Mouse (Mus musculus) midbrain, embryonic 10.5 days (tissue): ENCODE results near the gene Sh3pxd2b. TPM values are rescaled to one million over a fixed set of nuclear protein-coding genes. Genes with fewer than 3 reads are reported as not detected.
A peak's percentile ranks its signal among the peaks of the same experiment; 100 is the strongest.

ENCODE experiments used
- DNase-seq: peaks from one replicate; pipeline ENCODE4 v3.0.0-alpha.2; 2017; ENCODE audit warnings: low spot score
- H3K27ac ChIP-seq: fragments of 300-500 bp; sonication (generic); replicated peaks from 2 replicates; pipeline ENCODE4 v1.5.1; 2016; ENCODE audit warnings: mild to moderate bottlenecking
- H3K27me3 ChIP-seq: fragments of 300-500 bp; sonication (generic); 2 replicates; pipeline ENCODE4 v1.6.1; 2016; ENCODE audit warnings: low read depth, mild to moderate bottlenecking; ENCODE audit not compliant: poor library complexity, severe bottlenecking
- H3K36me3 ChIP-seq: fragments of 300-500 bp; sonication (generic); 2 replicates; pipeline ENCODE4 v1.6.1; 2016; ENCODE audit warnings: mild to moderate bottlenecking, moderate library complexity
- H3K4me1 ChIP-seq: fragments of 300-500 bp; sonication (generic); 2 replicates; pipeline ENCODE4 v1.6.1; 2016
- H3K4me3 ChIP-seq: fragments of 300-500 bp; sonication (generic); 2 replicates; pipeline ENCODE4 v1.5.1; 2016; ENCODE audit warnings: mild to moderate bottlenecking, moderate library complexity
- H3K9me3 ChIP-seq: fragments of 300-500 bp; sonication (generic); replicated peaks from 2 replicates; pipeline ENCODE4 v1.6.1; 2016; ENCODE audit warnings: mild to moderate bottlenecking
- WGBS: fragments of 180-500 bp; shearing (Covaris S2); methylation state at CpG from one replicate; pipeline ENCODE4 v1.1.7; 2016; 5-methylcytosine and 5-hydroxymethylcytosine counted together
- polyA plus RNA-seq: library from polyadenylated mRNA; unstranded; fragments of >200 nt; fragmentation: Nextera tagmentation; extraction: Ambion mirVana; gene quantifications from 2 replicates; pipeline ENCODE4 v1.2.1, GENCODE M21; 2016

The Sh3pxd2b gene
- polyA plus RNA-seq, 1 experiment from 2014 or later: 25.7 TPM

DNA sequence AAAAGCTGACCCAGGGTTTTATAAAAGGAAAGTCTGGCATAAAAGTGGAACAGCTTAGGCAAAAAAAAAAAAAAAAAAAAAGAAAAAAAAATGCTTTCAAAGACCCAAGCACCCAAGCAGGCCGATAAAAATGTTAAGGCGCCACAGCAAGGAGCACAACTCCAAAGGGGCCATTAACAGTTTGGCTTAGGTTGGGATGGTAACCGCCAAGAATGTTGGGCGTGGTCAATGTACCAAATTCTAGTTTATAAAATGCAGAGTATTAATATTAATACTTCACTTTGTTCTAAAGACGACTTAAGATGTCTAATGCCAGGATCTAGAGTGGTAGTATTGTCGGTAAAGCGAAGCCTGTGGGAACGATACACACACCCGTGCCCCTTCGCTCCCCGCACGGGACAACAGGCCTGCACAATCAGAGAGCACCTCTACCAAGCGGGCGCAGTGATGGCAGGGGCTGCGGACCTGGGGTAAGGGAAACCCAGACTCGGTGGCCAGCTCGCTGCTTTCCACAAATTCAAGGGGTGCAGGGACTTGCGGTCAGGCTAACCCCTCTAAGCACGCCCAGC lies 106.7 kb downstream of the Sh3pxd2b start:
- Histone ChIP-seq H3K27ac (peak overlapping the region; percentile 97), H3K9me3 (no peaks in the 10 kb centered on the region), H3K27me3 (peaks cover 10% of the 10 kb centered on the region), H3K4me1 (peaks cover 34% of the 10 kb centered on the region), H3K36me3 (peaks cover 9% of the 10 kb centered on the region; the same call in 1 of the 2 replicates), H3K4me3 (peak overlapping the region; percentile 96)
- DNase-seq: no peak
- WGBS: 1% methylated on average over 19 of the region's 19 CpGs

- DNase-seq: peak; percentile 98
- H3K27me3 ChIP-seq: peaks cover 10% of the 10 kb centered on the region
- H3K27ac ChIP-seq: peak within 1 kb of the TSS; percentile 97
- under 1% methylated on average over 86 of the region's 86 CpGs for WGBS
- no peaks in the 10 kb centered on the region for H3K9me3 ChIP-seq
- peaks cover 9% of the 10 kb centered on the region; the same call in 1 of the 2 replicates for H3K36me3 ChIP-seq
- H3K4me3 ChIP-seq: peak within 1 kb of the TSS; percentile 96
- H3K4me1 ChIP-seq: peaks cover 34% of the 10 kb centered on the region
Observed at GRCm38 (mm10) chr11:32454800-32455506, 107.3 kb downstream of the Sh3pxd2b start, which contains the start of gene Ubtd2. Ubtd2 (plus strand) TSS chr11:32455370.

GRCm38 (mm10) chr11:32455507-32456141 lies 108.0 kb downstream of the Sh3pxd2b start:
- WGBS: 1% methylated on average over 58 of the region's 58 CpGs
- Histone ChIP-seq H3K9me3 (no peaks in the 10 kb centered on the region), H3K27ac (peak overlapping the region; percentile 97), H3K27me3 (peaks cover 10% of the 10 kb centered on the region), H3K36me3 (peaks cover 9% of the 10 kb centered on the region; the same call in 1 of the 2 replicates), H3K4me3 (peak overlapping the region; percentile 96), H3K4me1 (peaks cover 30% of the 10 kb centered on the region)
- DNase-seq: no peak

DNA sequence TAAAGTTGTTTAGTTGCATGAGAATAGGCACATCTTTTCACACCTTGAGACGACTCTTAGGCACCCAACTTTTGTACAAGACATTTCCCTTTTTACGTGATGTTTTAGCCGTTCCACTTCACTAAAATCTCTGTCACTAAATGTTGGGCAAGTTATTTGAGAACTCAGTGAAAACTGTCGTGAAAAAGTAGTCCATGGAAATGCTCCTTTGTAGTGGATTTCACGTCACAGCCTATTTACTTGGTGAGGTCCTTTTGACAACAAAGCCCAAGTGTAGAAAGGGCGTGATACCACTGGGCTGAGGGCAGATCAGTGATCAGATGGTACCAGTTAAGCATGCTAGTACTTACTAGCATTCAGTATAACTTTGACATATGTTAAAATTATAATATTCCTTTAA lies 108.7 kb downstream of the Sh3pxd2b start:
- no peak for DNase-seq
- peak overlapping the region; percentile 97 for H3K27ac ChIP-seq

DNA sequence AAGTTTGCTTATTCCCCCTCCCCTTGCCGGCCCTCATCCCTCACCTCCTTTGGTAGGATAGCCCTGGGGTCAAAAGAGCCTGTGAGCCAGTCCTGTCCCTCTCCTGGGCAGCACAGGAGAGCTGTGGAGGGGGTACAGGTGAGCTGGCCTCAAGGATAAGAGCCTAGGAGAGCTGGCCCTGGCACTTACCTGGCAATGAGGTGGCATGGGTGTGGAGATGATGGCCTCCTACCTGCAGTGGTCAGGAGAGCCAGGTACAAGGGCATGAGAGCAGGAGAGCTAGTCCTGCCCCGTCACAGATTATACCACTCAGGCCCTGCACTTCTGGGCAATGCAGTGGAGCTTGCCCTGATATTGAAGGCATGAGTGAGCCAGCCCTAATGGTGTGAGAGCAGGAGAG lies 116.7 kb downstream of the Sh3pxd2b start:
- no peak for DNase-seq
- no peak overlapping the region for H3K27ac ChIP-seq
- H3K9me3 ChIP-seq: no peaks in the 10 kb centered on the region
- WGBS: 69% methylated on average over 2 of the region's 2 CpGs
- no peak overlapping the region for H3K4me3 ChIP-seq
- no peaks in the 10 kb centered on the region for H3K27me3 ChIP-seq
- H3K36me3 ChIP-seq: peaks cover 7% of the 10 kb centered on the region; the same call in 1 of the 2 replicates
- H3K4me1 ChIP-seq: peaks cover 10% of the 10 kb centered on the region; the same call in 1 of the 2 replicates

More for the DNA sequence above, 108.7 kb downstream of the Sh3pxd2b start:
- Histone ChIP-seq H3K4me1 (peaks cover 30% of the 10 kb centered on the region), H3K4me3 (peak overlapping the region; percentile 96), H3K27me3 (peaks cover 5% of the 10 kb centered on the region), H3K9me3 (no peaks in the 10 kb centered on the region), H3K36me3 (peaks cover 9% of the 10 kb centered on the region; the same call in 1 of the 2 replicates)
- WGBS: 20% methylated on average over 6 of the region's 6 CpGs

DNA sequence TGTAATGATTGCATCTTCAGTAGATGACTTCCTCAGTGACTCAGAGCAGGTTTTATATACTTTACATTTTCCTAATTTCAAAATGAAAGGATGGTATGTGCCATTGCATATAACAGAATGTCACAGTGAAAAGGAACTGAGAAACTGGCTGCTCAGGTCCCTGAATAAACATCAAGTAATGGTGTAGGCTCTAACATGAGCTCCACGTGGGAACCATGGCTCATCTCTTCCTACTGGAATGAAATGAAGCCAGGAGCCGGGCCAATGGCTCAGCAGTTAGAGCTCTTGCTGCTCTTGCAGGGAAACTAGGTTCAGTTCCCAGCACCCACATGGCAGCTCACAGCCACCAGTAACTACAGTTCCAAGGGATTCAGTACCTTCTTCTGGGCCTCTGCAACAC lies 124.3 kb downstream of the Sh3pxd2b start:
- Histone ChIP-seq H3K27ac (no peak overlapping the region), H3K4me1 (no peaks in the 10 kb centered on the region), H3K27me3 (no peaks in the 10 kb centered on the region), H3K36me3 (peaks cover 4% of the 10 kb centered on the region; the same call in 1 of the 2 replicates), H3K4me3 (no peak overlapping the region), H3K9me3 (no peaks in the 10 kb centered on the region)
- 82% methylated on average over 2 of the region's 2 CpGs for whole genome bisulfite sequencing
- no peak for DNase-seq

DNA sequence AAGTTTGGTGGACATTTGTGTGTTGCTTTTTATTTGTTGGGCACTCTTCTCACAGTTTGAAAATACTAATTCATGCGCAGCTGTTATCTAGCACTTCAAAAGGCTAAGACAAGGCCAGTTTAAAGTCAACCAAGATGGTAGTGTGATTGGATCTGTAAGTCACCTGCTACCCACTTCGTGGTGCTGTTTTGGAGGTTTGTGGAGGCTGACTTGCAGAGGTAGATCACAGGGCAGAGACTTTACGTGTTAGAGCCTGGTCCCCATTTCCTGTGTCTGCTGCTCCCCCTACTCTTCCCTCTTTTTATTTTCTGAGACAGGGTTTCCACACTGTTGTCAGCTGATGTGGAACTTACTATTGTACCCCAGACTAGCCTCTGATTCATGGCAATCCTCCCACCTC lies 127.1 kb downstream of the Sh3pxd2b start:
- Histone ChIP-seq H3K4me3 (no peak overlapping the region), H3K4me1 (no peaks in the 10 kb centered on the region), H3K27ac (no peak overlapping the region), H3K27me3 (no peaks in the 10 kb centered on the region), H3K36me3 (no peaks in the 10 kb centered on the region), H3K9me3 (no peaks in the 10 kb centered on the region)
- WGBS: 91% methylated on average over 3 of the region's 3 CpGs
- no peak for DNase-seq

- Histone ChIP-seq H3K4me3 (no peak overlapping the region), H3K27me3 (no peaks in the 10 kb centered on the region), H3K4me1 (no peaks in the 10 kb centered on the region), H3K27ac (no peak overlapping the region), H3K9me3 (no peaks in the 10 kb centered on the region), H3K36me3 (0 out of 2 replicates have a peak, but pooled peaks cover 3% of the 10 kb centered on the region)
- 84% methylated on average over 5 of the region's 5 CpGs for WGBS
- no peak for DNase-seq
Observed at GRCm38 (mm10) chr11:32475487-32476236, 128.0 kb downstream of the Sh3pxd2b start.

Other genes with a start within 250 kb of the Sh3pxd2b start
- gene Il9r, start 147.5 kb upstream of the Sh3pxd2b start, polyA plus RNA-seq: 0.05 TPM in 1 of 2 replicates, not detected in the other
- gene Snrnp25, start 142.4 kb upstream of the Sh3pxd2b start, polyA plus RNA-seq: 94.7 and 107 TPM in 2 replicates
- 25.1 and 26.2 TPM in 2 replicates for gene Rhbdf1, start 125.5 kb upstream of the Sh3pxd2b start, polyA plus RNA-seq
- 30.6 and 32.0 TPM in 2 replicates for gene Mpg, start 121.3 kb upstream of the Sh3pxd2b start, polyA plus RNA-seq
- gene Nprl3, start 80.1 kb upstream of the Sh3pxd2b start, polyA plus RNA-seq: 42.6 and 45.3 TPM in 2 replicates
- 2,848 and 3,100 TPM in 2 replicates for gene Hba-x, start 71.4 kb upstream of the Sh3pxd2b start, polyA plus RNA-seq
- 2,199 and 2,239 TPM in 2 replicates for gene Hba-a1, start 64.3 kb upstream of the Sh3pxd2b start, polyA plus RNA-seq
- 5.8 and 6.6 TPM in 2 replicates for gene Hbq1b, start 60.9 kb upstream of the Sh3pxd2b start, polyA plus RNA-seq
- 3,984 and 4,102 TPM in 2 replicates for gene Hba-a2, start 51.3 kb upstream of the Sh3pxd2b start, polyA plus RNA-seq
- gene Hbq1a, start 47.8 kb upstream of the Sh3pxd2b start, polyA plus RNA-seq: not detected in 2 replicates
- gene Ubtd2, start 107.5 kb downstream of the Sh3pxd2b start, polyA plus RNA-seq: 60.9 and 62.3 TPM in 2 replicates
- 0.32 TPM in 1 of 2 replicates, not detected in the other for gene Efcab9, start 184.3 kb downstream of the Sh3pxd2b start, polyA plus RNA-seq
- gene Stk10, start 185.5 kb downstream of the Sh3pxd2b start, polyA plus RNA-seq: 1.5 and 2.1 TPM in 2 replicates